Mouse (Mus musculus) liver, postnatal 0 days (tissue): ENCODE data around the gene Gkn3.

ENCODE experiments used
- CTCF ChIP-seq: sonication (generic); IDR thresholded peaks from 2 replicates; pipeline ENCODE4 v1.5.1; 2016; ENCODE audit warnings: antibody characterized with exemption, low read depth
- EP300 ChIP-seq: IDR thresholded peaks from 2 replicates; pipeline ENCODE4 v1.6.1; 2016; ENCODE audit warnings: antibody characterized with exemption, low read depth, mild to moderate bottlenecking

DNA sequence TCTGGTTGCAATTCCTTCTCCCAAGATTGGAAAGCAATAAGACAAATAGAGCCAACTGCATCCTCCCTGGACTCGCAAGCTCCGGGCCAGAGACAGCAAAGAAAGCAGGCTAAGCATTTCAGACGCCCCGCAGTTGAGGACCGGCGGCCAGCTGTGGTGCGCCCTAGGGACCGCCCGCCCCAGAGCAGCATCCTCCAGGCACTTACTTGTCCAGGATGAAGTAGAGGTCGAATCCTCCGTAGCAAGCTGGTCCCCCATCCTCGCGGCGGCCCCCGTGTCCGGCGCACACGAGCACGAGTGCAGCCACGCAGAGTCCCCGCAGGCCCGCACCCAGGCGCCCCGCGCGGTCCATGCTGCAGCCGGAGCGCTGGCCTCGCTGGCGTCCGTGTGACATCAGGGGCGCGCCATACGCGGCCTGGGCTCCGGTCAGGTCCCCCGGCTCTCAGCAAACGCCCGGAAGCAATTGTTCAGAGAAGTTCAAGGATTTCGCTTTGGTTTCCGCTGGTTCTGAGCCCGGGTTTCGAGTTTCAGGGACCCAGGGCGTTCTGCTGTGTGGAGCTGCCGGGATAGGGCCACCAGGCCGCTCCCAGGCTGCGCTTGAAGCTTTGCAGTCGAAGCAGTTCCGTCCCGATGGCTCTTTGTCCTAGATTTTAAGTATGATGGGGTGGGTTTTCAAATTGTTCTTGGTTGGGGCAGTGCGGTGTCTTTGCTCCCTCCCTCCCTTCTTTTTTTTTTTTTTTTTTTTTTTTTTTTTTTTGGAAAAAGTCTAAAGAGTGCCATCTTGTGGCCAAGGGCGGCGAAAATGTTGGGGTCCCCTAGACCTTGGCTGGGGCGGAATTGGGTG, 53.4 kb downstream of the Gkn3 start, which contains the start of gene Antxr1:
- TF ChIP-seq CTCF (peak; percentile 40), EP300 (no peak)
